Mouse (Mus musculus) intestine, embryonic 15.5 days (tissue): ENCODE measurements around the gene Cyp1b1. TPM values are rescaled to one million over a fixed set of nuclear protein-coding genes. Genes with fewer than 3 reads are reported as not detected.

Experiments
- ATAC-seq: fragments of 200-750 bp; cut with Nextera tagmentation; 2 replicates; pipeline ENCODE4 v1.8.0; 2017; ENCODE audit warnings: moderate TSS enrichment, moderate library complexity
- H3K27ac ChIP-seq: fragments of 300-500 bp; sonication (generic); 2 replicates; pipeline ENCODE4 v1.5.1; 2015; ENCODE audit warnings: mild to moderate bottlenecking, inconsistent platforms
- H3K27me3 ChIP-seq: fragments of 300-500 bp; sonication (generic); replicated peaks from 2 replicates; pipeline ENCODE4 v1.6.1; 2015; ENCODE audit warnings: inconsistent platforms
- H3K36me3 ChIP-seq: fragments of 300-500 bp; sonication (generic); 2 replicates; pipeline ENCODE4 v1.6.1; 2015; ENCODE audit warnings: inconsistent platforms
- H3K4me1 ChIP-seq: fragments of 300-500 bp; sonication (generic); replicated peaks from 2 replicates; pipeline ENCODE4 v1.6.1; 2015; ENCODE audit warnings: inconsistent platforms
- H3K4me2 ChIP-seq: fragments of 300-500 bp; sonication (generic); replicated peaks from 2 replicates; pipeline ENCODE4 v1.6.1; 2015; ENCODE audit warnings: mild to moderate bottlenecking, inconsistent platforms
- H3K4me3 ChIP-seq: fragments of 300-500 bp; sonication (generic); replicated peaks from 2 replicates; pipeline ENCODE4 v1.5.1; 2015; ENCODE audit warnings: inconsistent platforms
- H3K9ac ChIP-seq: fragments of 300-500 bp; sonication (generic); 2 replicates; pipeline ENCODE4 v1.6.1; 2015; ENCODE audit warnings: inconsistent platforms
- H3K9me3 ChIP-seq: fragments of 300-500 bp; sonication (generic); 2 replicates; pipeline ENCODE4 v1.6.1; 2016; ENCODE audit warnings: inconsistent platforms
- WGBS: fragments of 180-500 bp; shearing (Covaris S2); methylation state at CpG from one replicate; pipeline ENCODE4 v1.1.7; 2015; 5-methylcytosine and 5-hydroxymethylcytosine counted together
- polyA plus RNA-seq: library from polyadenylated mRNA; unstranded; fragments of >200 nt; fragmentation: Nextera tagmentation; extraction: Ambion mirVana; gene quantifications from 2 replicates; pipeline ENCODE4 v1.2.1, GENCODE M21; 2015

The Cyp1b1 gene
- polyA plus RNA-seq, 1 experiment from 2014 or later, result 8.6 TPM

DNA sequence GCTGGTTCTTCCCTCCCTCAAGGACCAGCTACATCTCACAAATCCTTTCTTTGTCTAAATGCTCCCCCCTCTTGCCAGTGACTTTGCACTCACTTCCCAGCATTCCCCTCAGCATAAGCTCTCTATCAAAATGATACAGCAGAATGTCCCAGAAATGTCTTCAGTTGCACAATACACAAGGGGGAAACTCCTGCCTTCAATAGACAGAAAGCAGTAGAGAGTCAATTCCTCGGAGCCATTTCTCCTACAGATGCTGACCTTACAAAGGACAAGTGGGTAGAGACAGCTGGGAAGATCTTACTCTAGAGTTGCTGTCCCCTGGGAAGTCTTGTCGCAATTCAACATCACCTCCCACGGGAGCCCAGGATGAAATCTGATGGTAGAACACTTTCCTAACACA, 22.7 kb upstream of the Cyp1b1 start:
- ATAC-seq, result no peak
- no peak overlapping the region for H3K4me3 ChIP-seq
- no peaks in the 10 kb centered on the region for H3K4me1 ChIP-seq
- no peak overlapping the region for H3K4me2 ChIP-seq
- 71% methylated on average over 3 of the region's 3 CpGs for WGBS
- no peak overlapping the region for H3K9ac ChIP-seq
- H3K27me3 ChIP-seq, result no peaks in the 10 kb centered on the region
- no peaks in the 10 kb centered on the region for H3K36me3 ChIP-seq
- H3K27ac ChIP-seq, result no peak overlapping the region
- H3K9me3 ChIP-seq, result no peaks in the 10 kb centered on the region

DNA sequence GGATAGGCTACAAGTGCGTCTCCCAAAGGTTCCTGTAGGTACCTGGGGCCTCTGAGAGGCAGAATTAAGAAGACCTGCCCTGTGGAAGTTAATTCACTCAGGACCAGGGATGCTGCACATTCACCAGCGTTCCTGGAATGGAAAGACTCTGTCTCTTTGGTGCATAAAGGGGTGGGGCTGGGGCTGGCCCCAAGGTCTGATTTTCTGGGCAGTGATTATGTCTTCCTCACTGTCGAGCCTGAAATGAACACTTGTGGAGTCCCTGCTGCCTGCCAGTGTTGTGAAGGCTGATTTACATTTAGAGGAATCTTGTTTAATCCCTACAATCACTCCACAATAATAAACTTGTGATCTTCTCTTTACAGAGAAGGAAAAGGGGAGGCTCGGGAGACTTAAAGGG, 18.2 kb upstream of the Cyp1b1 start:
- 0 out of 2 replicates have a peak, but pooled peaks cover 7% of the 10 kb centered on the region for H3K4me1 ChIP-seq
- ATAC-seq, result no peak
- no peak overlapping the region for H3K27ac ChIP-seq
- H3K9me3 ChIP-seq, result no peaks in the 10 kb centered on the region
- H3K9ac ChIP-seq, result no peak overlapping the region
- no peak overlapping the region for H3K4me3 ChIP-seq
- no peaks in the 10 kb centered on the region for H3K27me3 ChIP-seq
- no peaks in the 10 kb centered on the region for H3K36me3 ChIP-seq
- H3K4me2 ChIP-seq, result no peak overlapping the region
- WGBS, result 46% methylated on average over 4 of the region's 4 CpGs

DNA sequence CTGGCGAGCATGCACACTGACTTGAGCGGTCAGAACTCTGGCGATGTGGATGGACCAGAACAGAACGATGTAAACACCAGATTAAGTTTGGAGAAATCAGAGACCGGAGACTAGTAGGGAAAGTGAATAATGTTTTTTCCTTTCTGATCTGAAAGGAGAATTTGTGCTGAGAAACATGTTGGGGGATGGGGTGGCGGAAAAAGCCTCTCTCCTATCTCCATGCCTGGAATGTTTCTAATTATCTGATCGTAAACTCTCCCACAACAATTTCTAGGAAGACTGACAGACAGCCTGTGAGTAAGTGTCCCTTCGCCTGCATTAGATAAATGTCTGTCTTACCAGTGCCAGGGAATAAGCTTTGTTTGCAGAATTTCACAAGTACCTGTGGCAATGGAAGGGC, 16.1 kb upstream of the Cyp1b1 start:
- no peaks in the 10 kb centered on the region for H3K9me3 ChIP-seq
- H3K36me3 ChIP-seq, result no peaks in the 10 kb centered on the region
- ATAC-seq, result no peak
- H3K9ac ChIP-seq, result no peak overlapping the region
- 39% methylated on average over 8 of the region's 8 CpGs for WGBS
- 0 out of 2 replicates have a peak, but pooled peaks cover 7% of the 10 kb centered on the region for H3K4me1 ChIP-seq
- H3K4me2 ChIP-seq, result no peak overlapping the region
- no peaks in the 10 kb centered on the region for H3K27me3 ChIP-seq
- H3K27ac ChIP-seq, result no peak overlapping the region
- H3K4me3 ChIP-seq, result no peak overlapping the region

DNA sequence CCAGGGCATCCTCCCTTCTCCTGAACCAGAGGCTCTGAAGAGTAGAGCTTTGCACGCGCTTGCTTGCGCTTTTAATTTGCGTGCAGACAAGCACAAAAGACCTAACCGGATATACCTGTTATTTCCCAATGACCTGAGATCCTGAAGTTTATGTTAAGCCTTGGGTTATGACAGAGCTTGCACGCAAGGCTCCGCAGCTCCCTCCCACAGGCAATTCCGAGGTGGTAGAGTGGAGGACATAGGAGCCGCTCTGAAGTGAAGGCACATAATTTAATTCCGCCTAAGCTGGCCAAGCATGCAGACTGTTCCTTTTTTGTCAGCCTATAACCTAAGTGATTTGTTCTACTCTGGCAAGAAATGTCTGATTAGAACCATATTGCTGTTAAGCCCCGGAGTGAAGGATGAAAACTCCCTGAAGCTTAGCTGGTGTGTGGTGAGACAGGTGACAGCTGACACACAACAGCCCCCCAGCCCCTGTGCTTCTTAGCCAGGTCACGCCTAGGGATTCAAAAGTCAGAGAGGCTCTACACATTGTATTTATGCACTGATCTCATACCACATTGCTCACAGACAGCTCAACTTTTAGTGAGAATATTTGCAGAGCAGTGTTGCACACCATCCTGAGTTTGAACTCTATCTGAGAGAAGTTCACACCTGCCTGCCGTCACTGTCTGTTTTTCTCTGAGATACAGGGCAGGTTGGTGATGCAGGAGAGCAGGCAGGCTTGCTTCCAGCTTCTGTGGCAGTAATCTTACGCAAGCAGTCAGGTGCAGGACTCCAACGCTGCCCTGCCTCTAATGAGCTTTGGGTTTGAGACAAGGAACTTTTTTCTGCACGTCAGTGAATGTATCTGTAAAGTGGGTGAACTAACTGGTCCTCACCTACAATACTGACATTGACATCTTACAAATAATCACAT, 14.0 kb upstream of the Cyp1b1 start:
- no peaks in the 10 kb centered on the region for H3K27me3 ChIP-seq
- 0 out of 2 replicates have a peak, but pooled peaks cover 7% of the 10 kb centered on the region for H3K4me1 ChIP-seq
- H3K4me2 ChIP-seq, result peak overlapping the region; percentile 36
- 22% methylated on average over 16 of the region's 16 CpGs for WGBS
- H3K27ac ChIP-seq, result no peak overlapping the region
- no peak overlapping the region for H3K4me3 ChIP-seq
- ATAC-seq, result peak; percentile 65
- H3K36me3 ChIP-seq, result no peaks in the 10 kb centered on the region
- H3K9ac ChIP-seq, result no peak overlapping the region
- H3K9me3 ChIP-seq, result no peaks in the 10 kb centered on the region

DNA sequence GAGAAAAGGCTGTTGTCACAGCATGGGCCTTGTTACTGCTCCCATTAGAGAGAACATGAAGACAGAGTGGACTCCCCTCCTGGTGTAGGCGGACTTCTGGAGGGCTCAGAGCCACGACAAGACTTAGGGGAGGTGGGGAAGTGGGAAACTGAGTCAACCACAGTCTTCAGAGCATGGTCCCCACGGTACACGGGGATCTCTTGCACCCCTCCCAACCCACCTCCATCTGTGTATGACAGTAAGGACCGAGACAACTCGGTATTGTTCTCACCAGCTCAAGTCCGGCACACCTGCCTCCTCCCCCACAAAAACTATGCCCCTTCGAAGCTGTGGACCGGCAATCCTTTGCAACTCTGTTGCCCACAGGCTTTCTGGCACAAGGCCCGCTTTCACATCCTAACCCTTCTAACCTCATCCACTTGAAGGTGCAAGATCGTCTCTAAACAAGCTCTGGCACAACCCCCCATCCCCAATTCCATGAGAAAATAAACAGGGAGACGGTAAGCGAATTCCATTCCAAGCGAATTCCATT, 13.3 kb upstream of the Cyp1b1 start:
- no peak for ATAC-seq
- Histone ChIP-seq H3K4me2 (peak overlapping the region; percentile 36), H3K9ac (no peak overlapping the region), H3K9me3 (no peaks in the 10 kb centered on the region), H3K27ac (no peak overlapping the region), H3K4me3 (no peak overlapping the region), H3K36me3 (no peaks in the 10 kb centered on the region), H3K4me1 (0 out of 2 replicates have a peak, but pooled peaks cover 7% of the 10 kb centered on the region), H3K27me3 (no peaks in the 10 kb centered on the region)
- WGBS, result 31% methylated on average over 14 of the region's 14 CpGs

DNA sequence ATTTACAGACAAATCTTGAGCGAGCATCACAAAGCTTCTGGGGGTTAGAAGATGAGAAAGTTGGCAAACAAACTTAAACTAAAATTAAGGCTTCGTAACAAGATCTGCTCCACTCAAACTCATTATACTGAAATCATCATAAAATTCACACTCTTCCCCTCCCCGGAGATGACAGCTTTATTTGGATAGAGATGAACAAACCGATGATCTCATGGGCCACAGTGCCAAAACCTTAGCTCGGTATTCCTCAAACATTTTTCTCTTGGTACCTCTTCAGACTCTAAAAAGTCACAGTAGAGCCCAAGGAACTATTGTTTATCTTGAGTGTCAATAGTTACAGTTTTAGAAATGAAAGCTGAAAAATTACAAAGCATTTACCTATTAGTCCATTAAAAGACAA, 11.8 kb upstream of the Cyp1b1 start:
- no peak overlapping the region for H3K27ac ChIP-seq
- H3K4me3 ChIP-seq, result no peak overlapping the region
- H3K9ac ChIP-seq, result no peak overlapping the region
- H3K9me3 ChIP-seq, result no peaks in the 10 kb centered on the region
- no peak for ATAC-seq
- 63% methylated on average over 5 of the region's 5 CpGs for WGBS
- no peak overlapping the region for H3K4me2 ChIP-seq
- H3K4me1 ChIP-seq, result 0 out of 2 replicates have a peak, but pooled peaks cover 7% of the 10 kb centered on the region
- H3K27me3 ChIP-seq, result no peaks in the 10 kb centered on the region
- no peaks in the 10 kb centered on the region for H3K36me3 ChIP-seq

DNA sequence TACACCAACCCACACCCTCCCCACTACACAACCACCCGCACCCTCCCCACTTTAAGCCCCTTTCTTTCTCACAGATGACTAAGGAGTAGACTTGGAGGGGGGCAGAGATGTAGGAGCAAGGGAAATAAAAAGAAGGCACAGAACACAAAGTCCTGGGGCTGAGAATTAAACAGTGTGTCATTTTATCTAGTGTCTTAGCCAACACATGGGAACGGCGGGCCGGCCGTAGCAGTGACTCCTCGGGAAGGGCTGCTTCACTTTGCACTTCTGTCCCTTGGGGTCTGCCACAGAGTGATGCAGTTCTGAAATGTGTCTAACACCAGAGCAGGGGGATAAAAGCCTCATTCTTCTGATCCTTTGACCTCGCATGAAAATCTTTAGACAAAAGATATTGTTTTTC, 5.8 kb upstream of the Cyp1b1 start:
- Histone ChIP-seq H3K9ac (no peak overlapping the region), H3K27ac (no peak overlapping the region), H3K4me2 (no peak overlapping the region), H3K4me3 (no peak overlapping the region), H3K27me3 (no peaks in the 10 kb centered on the region), H3K9me3 (no peaks in the 10 kb centered on the region), H3K4me1 (0 out of 2 replicates have a peak, but pooled peaks cover 4% of the 10 kb centered on the region), H3K36me3 (no peaks in the 10 kb centered on the region)
- ATAC-seq, result no peak
- WGBS, result 74% methylated on average over 7 of the region's 7 CpGs

DNA sequence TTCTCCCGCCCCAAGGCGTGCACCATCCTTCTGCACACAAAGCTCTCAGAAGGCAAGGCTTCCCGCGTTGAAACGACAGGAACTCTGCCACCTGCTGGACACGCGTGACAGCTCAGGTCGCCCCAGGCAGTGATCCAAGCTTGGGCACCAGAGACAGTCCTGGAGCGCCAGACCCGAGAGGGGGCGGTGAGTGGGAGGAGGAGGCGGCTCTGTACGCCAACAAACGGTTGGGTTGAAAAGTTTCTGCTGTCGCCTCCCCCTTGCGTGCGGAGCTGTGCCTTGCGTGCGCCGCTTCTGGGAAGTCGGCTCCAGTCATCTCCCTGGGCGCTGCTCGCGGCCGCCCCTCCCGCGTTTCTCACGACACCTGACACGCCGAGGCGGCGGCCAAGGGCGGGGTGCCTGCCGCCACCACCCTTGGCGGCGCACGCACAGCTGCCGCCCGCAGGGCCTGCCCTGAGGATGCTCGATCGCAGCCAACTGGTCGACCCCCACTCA, 835 bp upstream of the Cyp1b1 start:
- peak overlapping the region; percentile 89 for H3K4me2 ChIP-seq
- no peaks in the 10 kb centered on the region for H3K9me3 ChIP-seq
- H3K27me3 ChIP-seq, result peaks cover 33% of the 10 kb centered on the region
- H3K36me3 ChIP-seq, result no peaks in the 10 kb centered on the region
- peak overlapping the region; percentile 42 for H3K4me3 ChIP-seq
- peak; percentile 89 for ATAC-seq
- under 1% methylated on average over 42 of the region's 42 CpGs for WGBS
- H3K27ac ChIP-seq, result peak overlapping the region; percentile 17; the same call in 1 of the 2 replicates
- H3K9ac ChIP-seq, result peak overlapping the region; percentile 14
- peaks cover 29% of the 10 kb centered on the region for H3K4me1 ChIP-seq

DNA sequence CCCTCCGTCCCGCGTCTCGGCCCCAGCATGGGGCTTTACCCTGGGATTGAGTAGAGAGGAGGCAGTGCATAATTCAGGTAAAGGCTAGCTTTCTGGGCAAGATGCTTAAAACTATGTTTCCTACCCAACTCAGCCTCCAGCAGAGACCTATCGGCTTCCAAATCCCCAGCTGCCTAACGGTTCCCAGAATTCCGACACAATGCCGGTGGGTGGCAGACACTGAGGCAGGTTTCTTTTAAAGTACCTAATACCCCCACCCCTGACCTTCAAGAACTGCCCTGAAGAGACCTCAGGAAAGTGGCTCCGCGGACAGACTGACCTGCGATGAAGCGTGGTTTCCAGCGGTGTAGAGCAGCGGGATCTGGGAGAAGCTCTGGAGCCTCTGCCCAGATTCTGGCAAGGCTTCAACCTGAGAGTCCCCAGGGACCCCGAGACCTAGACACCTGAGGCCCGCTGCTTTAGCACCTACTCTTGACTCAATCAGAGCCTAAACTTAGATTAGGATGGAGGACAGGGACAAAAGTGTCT, 429 bp downstream of the Cyp1b1 start:
- no peaks in the 10 kb centered on the region for H3K9me3 ChIP-seq
- 2% methylated on average over 16 of the region's 16 CpGs for WGBS
- H3K27me3 ChIP-seq, result peaks cover 36% of the 10 kb centered on the region
- ATAC-seq, result no peak
- H3K36me3 ChIP-seq, result no peaks in the 10 kb centered on the region
- peaks cover 29% of the 10 kb centered on the region for H3K4me1 ChIP-seq
- peak overlapping the region; percentile 89 for H3K4me2 ChIP-seq
- H3K27ac ChIP-seq, result 0 out of 2 replicates have a peak overlapping the region, but pooled peaks have one; percentile 4
- peak overlapping the region; percentile 14 for H3K9ac ChIP-seq
- peak overlapping the region; percentile 42 for H3K4me3 ChIP-seq

DNA sequence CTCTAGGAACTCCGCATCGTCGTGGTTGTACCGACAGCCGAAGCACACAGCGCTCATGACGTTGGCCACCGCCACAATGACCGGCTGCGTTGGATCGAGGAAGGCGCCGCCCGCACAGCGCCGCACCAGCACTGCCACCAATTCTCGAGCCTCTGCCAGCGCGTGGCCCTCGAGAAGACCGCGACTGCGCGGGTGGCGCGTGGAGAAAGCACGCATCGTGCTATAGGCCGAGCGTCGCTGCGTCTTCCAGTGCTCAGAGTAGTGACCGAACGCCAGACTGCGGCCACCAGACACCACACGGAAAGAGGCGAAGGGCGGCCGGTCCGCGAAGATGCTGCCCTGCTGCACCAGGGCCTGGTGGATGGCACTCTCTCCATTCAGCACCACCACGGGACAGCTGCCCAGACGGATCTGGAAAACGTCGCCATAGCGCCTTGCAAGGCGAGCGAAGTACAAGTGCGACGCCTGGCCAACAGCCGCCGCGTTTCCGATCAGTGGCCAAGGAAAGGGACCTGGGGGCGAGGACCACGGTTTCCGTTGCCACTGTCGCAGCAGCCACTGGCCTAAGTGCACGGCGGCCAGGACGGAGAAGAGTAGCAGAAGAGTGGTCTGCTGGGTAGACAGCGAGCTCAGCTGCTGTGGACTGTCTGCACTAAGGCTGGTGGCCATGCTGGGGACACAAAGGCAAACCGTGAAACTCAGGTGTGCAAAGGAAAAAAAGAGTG, 1.1 kb downstream of the Cyp1b1 start:
- WGBS, result 1% methylated on average over 63 of the region's 63 CpGs
- ATAC-seq, result peak; percentile 27
- H3K27me3 ChIP-seq, result peaks cover 36% of the 10 kb centered on the region
- 0 out of 2 replicates have a peak overlapping the region, but pooled peaks have one; percentile 0 for H3K27ac ChIP-seq
- H3K36me3 ChIP-seq, result no peaks in the 10 kb centered on the region
- H3K9ac ChIP-seq, result peak overlapping the region; percentile 42
- H3K4me3 ChIP-seq, result peak overlapping the region; percentile 42
- H3K4me1 ChIP-seq, result peaks cover 29% of the 10 kb centered on the region
- peak overlapping the region; percentile 89 for H3K4me2 ChIP-seq
- H3K9me3 ChIP-seq, result no peaks in the 10 kb centered on the region

DNA sequence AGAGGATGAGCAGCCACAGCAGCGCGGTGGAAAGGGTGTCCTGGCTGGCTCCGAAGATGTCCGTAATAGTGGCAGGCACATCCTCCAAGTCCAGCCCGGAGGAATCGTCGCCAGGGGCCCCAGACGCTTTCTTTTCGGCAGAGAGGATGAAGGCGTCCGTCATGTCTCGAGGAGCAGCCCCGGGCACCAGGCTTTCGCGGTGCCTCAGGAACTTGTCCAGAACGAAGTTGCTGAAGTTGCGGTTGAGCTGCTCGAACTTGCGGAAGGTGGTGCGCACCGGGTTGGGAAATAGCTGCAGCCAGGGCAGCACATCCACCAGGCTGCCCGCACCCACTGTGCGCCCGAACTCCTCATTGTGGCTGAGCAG, 1.6 kb downstream of the Cyp1b1 start:
- H3K27ac ChIP-seq, result no peak overlapping the region
- H3K9me3 ChIP-seq, result no peaks in the 10 kb centered on the region
- no peak for ATAC-seq
- no peaks in the 10 kb centered on the region for H3K36me3 ChIP-seq
- peak overlapping the region; percentile 42 for H3K9ac ChIP-seq
- peak overlapping the region; percentile 89 for H3K4me2 ChIP-seq
- H3K4me3 ChIP-seq, result peak overlapping the region; percentile 42
- H3K4me1 ChIP-seq, result peaks cover 29% of the 10 kb centered on the region
- under 1% methylated on average over 24 of the region's 24 CpGs for WGBS
- peaks cover 36% of the 10 kb centered on the region for H3K27me3 ChIP-seq

DNA sequence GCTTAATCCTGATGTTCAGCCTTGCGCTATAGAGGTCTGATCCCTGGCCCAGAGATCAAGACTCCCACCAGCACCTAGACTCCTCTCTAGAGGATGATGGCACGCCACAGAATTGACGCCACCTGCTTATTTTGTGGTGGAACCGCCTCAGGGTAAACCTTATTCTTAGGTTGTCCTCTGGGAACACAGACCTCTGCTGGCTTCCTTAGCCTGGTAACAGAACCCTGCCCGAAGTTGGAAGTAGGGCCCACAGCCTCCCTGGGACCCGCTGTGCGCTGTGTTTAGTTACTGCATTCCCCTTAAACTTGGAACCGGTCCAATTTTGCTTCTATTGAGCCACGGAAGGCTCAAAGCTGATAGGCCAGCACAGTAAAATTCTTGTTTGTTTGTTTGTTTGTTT, 2.3 kb downstream of the Cyp1b1 start:
- Histone ChIP-seq H3K36me3 (no peaks in the 10 kb centered on the region), H3K4me2 (no peak overlapping the region), H3K27ac (no peak overlapping the region), H3K9me3 (no peaks in the 10 kb centered on the region), H3K9ac (no peak overlapping the region), H3K4me1 (peaks cover 29% of the 10 kb centered on the region), H3K4me3 (peak overlapping the region; percentile 42; the same call in 1 of the 2 replicates), H3K27me3 (peaks cover 36% of the 10 kb centered on the region)
- no peak for ATAC-seq
- 14% methylated on average over 9 of the region's 9 CpGs for WGBS
